Mouse (Mus musculus) G1E (cell line): ENCODE results near the gene Sec16a. TPM values are rescaled to one million over a fixed set of nuclear protein-coding genes. Genes with fewer than 3 reads are reported as not detected.

Experiments used
- ATAC-seq: 2 replicates; pipeline ENCODE4 v1.8.0; 2016; ENCODE audit warnings: mild to moderate bottlenecking; ENCODE audit not compliant: insufficient number of reproducible peaks, poor library complexity, low FRiP score, severe bottlenecking; ENCODE audit errors: extremely low read depth
- DNase-seq: peaks from one replicate; pipeline ENCODE4 v3.0.0; 2012; ENCODE audit warnings: low spot score
- H3K27me3 ChIP-seq: 2 replicates; pipeline ENCODE4 v1.6.1; 2012; ENCODE audit warnings: mild to moderate bottlenecking, low read length, inconsistent platforms; ENCODE audit not compliant: insufficient read depth
- H3K36me3 ChIP-seq: replicated peaks from 2 replicates; pipeline ENCODE3; 2012; ENCODE audit warnings: mild to moderate bottlenecking, inconsistent platforms
- H3K4me1 ChIP-seq: 2 replicates; pipeline ENCODE4 v1.6.1; 2012; ENCODE audit warnings: low read depth, low read length, inconsistent platforms, mixed read lengths; ENCODE audit not compliant: insufficient read depth
- H3K4me3 ChIP-seq: 2 replicates; pipeline ENCODE4 v1.5.1; 2012; ENCODE audit warnings: low read depth, mild to moderate bottlenecking, inconsistent platforms, low read length, moderate library complexity, mixed read lengths
- H3K9me3 ChIP-seq: replicated peaks from 2 replicates; pipeline ENCODE4 v1.6.1; 2012; ENCODE audit warnings: inconsistent platforms
- CTCF ChIP-seq: IDR thresholded peaks from 2 replicates; pipeline ENCODE4 v1.5.1; 2012; ENCODE audit warnings: low read depth, low read length, inconsistent platforms, mixed read lengths
- GATA1 ChIP-seq: IDR thresholded peaks from 2 replicates; pipeline ENCODE4 v1.6.1; 2012; ENCODE audit warnings: borderline replicate concordance, low read length, inconsistent platforms, mixed read lengths
- GATA2 ChIP-seq: IDR thresholded peaks from 2 replicates; pipeline ENCODE4 v1.6.1; 2012; ENCODE audit warnings: low read depth, low read length, inconsistent platforms, borderline replicate concordance
- POLR2AphosphoS5 ChIP-seq: IDR thresholded peaks from 2 replicates; pipeline ENCODE4 v1.6.1; 2012; ENCODE audit warnings: low read depth, low read length, inconsistent platforms; ENCODE audit not compliant: insufficient replicate concordance
- TAL1 ChIP-seq: conservative IDR thresholded peaks from 2 replicates; pipeline ENCODE4 v1.6.1; 2012; ENCODE audit warnings: low read depth, low read length, inconsistent platforms, mixed read lengths
- polyA plus RNA-seq: library from polyadenylated mRNA; stranded (reverse); fragments of >175 nt; gene quantifications from 2 replicates; pipeline ENCODE4 v1.2.3, GENCODE M21; 2012
- total RNA-seq, 2 experiments: library from RNA; stranded (forward) in 1 of 2; stranded (reverse) in 1 of 2; fragments of 200-1000 nt in 1 of 2; fragments of >200 nt in 1 of 2; fragmentation: Nextera tagmentation in 1 of 2; gene quantifications; 2 replicates each; pipeline ENCODE4 v1.2.3; 2014 to 2017

Gene Sec16a
- total and polyA plus RNA-seq, 3 experiments: 34.4 to 83.5 (median 37.8) TPM

DNA sequence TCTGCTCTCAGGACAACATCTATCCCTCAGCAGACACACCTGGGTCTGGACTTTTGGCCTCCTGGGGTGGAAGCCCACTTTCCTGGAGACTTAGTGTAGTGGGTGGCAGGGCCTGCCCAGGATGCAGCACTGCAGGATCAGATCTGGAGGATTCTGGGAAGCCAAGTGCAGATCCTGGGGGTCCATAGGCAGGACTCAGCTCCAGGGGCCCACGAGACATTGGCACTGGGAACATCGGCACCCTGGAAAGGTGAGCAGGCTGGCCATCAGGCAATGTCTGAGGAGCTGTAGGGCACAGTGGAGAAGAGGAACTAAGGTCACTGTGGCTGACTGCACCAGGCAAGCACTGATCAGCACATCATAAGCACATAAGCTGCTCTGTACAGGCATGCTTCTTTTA is 23.0 kb downstream of the Sec16a start:
- no peak for ATAC-seq
- Histone ChIP-seq H3K9me3 (no peaks in the 10 kb centered on the region), H3K4me3 (no peak overlapping the region), H3K27me3 (no peaks in the 10 kb centered on the region), H3K4me1 (peaks cover 3% of the 10 kb centered on the region; the same call in 1 of the 2 replicates), H3K36me3 (peaks cover 98% of the 10 kb centered on the region)
- TF ChIP-seq TAL1: no peak
- TF ChIP-seq GATA2: no peak
- TF ChIP-seq POLR2AphosphoS5: no peak
- TF ChIP-seq GATA1: no peak
- no peak for TF ChIP-seq CTCF
- no peak for DNase-seq

DNA sequence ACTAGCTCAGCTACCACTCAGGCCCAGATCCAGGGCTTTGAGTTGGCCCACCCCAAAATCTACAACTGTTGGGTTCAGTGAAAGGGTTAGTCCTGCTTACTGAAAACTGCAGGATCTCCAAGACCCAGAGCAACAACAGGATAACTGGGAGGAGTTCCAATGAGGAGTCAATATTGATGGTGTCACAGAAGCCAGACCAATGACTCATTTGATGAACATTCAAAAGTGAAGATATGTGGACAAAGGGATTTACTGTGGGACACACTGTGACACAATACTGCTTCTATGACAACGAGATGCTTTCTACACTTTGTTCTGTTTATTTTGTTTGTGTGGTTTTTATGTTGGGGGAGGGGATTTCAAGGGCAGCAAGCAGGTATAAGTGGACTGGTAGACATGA is 26.9 kb downstream of the Sec16a start:
- DNase-seq (no peak), ATAC-seq (no peak)
- Histone ChIP-seq H3K27me3 (no peaks in the 10 kb centered on the region), H3K4me1 (peaks cover 3% of the 10 kb centered on the region; the same call in 1 of the 2 replicates), H3K9me3 (no peaks in the 10 kb centered on the region), H3K4me3 (no peak overlapping the region), H3K36me3 (peaks cover 99% of the 10 kb centered on the region)
- TF ChIP-seq TAL1: no peak

GRCm38 (mm10) chr2:26417066-26417465 is 27.9 kb downstream of the Sec16a start:
- peaks cover 3% of the 10 kb centered on the region; the same call in 1 of the 2 replicates for H3K4me1 ChIP-seq
- H3K27me3 ChIP-seq: no peaks in the 10 kb centered on the region
- DNase-seq (no peak), ATAC-seq (no peak)
- peaks cover 99% of the 10 kb centered on the region for H3K36me3 ChIP-seq
- no peaks in the 10 kb centered on the region for H3K9me3 ChIP-seq
- TF ChIP-seq CTCF (no peak), POLR2AphosphoS5 (no peak), GATA2 (no peak), GATA1 (no peak), TAL1 (no peak)
- H3K4me3 ChIP-seq: no peak overlapping the region

DNA sequence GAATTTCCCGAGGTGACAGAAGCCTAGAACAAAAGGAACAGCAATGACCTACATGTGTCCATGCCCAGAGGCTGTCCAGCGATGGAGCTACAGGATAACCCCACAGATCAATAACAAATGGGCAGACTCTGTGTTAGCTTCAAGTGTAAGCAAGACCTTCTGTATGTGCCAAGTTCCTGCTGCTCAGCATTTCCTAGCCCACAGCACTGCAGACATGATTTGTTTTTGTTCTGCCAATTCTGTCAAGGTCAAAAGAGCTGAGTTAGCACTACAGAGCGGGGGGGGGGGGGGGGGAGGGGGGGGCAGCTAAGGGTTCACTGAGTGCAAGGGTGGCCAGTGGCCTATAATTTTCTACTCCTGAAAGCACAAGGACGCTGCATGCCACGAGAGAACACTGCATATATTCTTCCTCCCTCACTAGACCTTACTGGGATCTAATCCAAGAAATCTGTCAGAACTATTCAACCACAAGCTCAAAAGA is 34.0 kb downstream of the Sec16a start:
- peaks cover 89% of the 10 kb centered on the region for H3K36me3 ChIP-seq
- no peak for TF ChIP-seq TAL1
- TF ChIP-seq GATA2: no peak

DNA sequence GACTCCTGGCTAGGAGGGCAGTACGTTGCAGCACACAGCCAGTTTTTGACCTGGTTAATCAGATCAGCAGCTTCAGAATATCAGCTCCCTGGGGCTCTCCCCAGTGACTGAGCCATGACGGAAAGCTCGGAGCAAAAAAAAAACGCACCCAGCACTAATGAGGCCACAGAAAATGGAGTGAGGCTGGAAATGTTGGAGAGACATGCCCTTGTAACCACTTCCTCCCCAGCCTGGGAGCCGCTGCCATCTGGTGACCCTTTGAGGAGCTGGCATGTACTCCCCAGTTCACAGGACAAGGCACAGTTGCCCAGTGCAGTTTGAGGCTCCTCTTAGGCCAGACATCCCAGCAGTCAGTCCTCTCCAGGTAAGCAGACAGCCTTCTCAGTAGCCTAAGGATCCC is 34.9 kb downstream of the Sec16a start:
- H3K27me3 ChIP-seq: no peaks in the 10 kb centered on the region
- H3K4me3 ChIP-seq: no peak overlapping the region
- peaks cover 89% of the 10 kb centered on the region for H3K36me3 ChIP-seq
- ATAC-seq (no peak), DNase-seq (no peak)
- no peaks in the 10 kb centered on the region for H3K9me3 ChIP-seq
- TF ChIP-seq GATA2 (no peak), TAL1 (no peak), GATA1 (no peak), POLR2AphosphoS5 (no peak), CTCF (no peak)
- peaks cover 36% of the 10 kb centered on the region for H3K4me1 ChIP-seq

More for the DNA sequence above, 34.0 kb downstream of the Sec16a start:
- ATAC-seq (no peak), DNase-seq (no peak)
- Histone ChIP-seq H3K4me1 (peaks cover 30% of the 10 kb centered on the region), H3K9me3 (no peaks in the 10 kb centered on the region), H3K4me3 (no peak overlapping the region), H3K27me3 (no peaks in the 10 kb centered on the region)

DNA sequence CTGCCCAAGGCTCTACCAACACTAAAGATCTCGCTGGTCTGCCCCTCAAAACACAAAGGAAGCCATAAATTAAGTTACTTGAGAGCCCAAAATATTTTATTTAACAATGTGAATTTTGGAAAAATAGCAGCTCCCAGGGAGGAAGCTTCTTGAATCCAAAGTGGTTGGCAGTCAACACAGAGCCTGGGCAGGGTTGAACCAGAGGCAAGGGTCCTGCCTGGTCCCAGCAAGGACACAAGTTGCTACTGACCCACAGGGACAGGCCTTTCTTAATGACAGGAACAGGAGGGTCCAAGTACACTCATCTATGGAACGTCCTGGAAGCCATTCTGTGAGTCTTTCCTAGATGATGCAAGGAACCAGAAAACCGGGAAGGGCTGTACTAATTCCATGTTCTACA is 35.7 kb downstream of the Sec16a start:
- Histone ChIP-seq H3K4me3 (peak overlapping the region; percentile 84), H3K27me3 (no peaks in the 10 kb centered on the region), H3K4me1 (peaks cover 42% of the 10 kb centered on the region), H3K36me3 (peaks cover 89% of the 10 kb centered on the region), H3K9me3 (no peaks in the 10 kb centered on the region)
- DNase-seq: no peak
- TF ChIP-seq GATA1 (no peak), POLR2AphosphoS5 (no peak), GATA2 (no peak), CTCF (no peak), TAL1 (no peak)
- no peak for ATAC-seq
